Mouse (Mus musculus): ENCODE measurements around the gene Milr1. TPM values are rescaled to one million over a fixed set of nuclear protein-coding genes. Genes with fewer than 3 reads are reported as not detected.

Gene Milr1
- polyA plus RNA-seq, 1 experiment from 2014 or later, result 0.67 TPM

DNA sequence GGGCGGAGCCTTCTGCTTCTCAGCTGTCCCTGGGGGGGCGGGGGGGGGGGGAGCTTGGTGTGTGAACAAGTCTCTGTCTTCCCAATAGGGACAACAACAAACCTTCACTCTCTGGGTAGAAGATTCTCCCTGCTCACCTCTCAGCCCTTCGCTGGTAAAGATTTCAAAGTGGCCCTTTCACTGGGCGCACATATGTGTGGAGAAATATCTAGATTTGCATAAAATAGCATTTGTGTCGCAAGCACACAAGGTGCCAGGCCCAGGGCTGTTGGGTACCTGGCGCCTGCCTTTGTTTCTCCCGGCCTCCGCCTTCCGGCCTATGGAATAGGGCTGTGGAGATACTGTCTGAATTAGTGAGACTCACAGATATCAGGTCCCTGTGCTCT lies 11.8 kb downstream of the Milr1 start:
- Histone ChIP-seq H3K4me1 (peaks cover 13% of the 10 kb centered on the region), H3K27me3 (ENCODE audit: low read depth, poor library complexity, severe bottlenecking) (no peaks in the 10 kb centered on the region), H3K4me3 (no peak overlapping the region), H3K27ac (replicated peaks) (peak overlapping the region; percentile 57; the same call in 1 of the 2 replicates), H3K9me3 (replicated peaks) (peaks cover 4% of the 10 kb centered on the region), H3K36me3 (peaks cover 32% of the 10 kb centered on the region)
- DNase-seq (ENCODE audit: low spot score), result no peak
- 74% methylated on average over 9 of the region's 9 CpGs for WGBS

- no peak overlapping the region for H3K4me3 ChIP-seq
- H3K27ac ChIP-seq (replicated peaks), result no peak overlapping the region
- 91% methylated on average over 4 of the region's 4 CpGs for WGBS
- peaks cover 13% of the 10 kb centered on the region for H3K4me1 ChIP-seq
- no peak for DNase-seq (ENCODE audit: low spot score)
- no peaks in the 10 kb centered on the region for H3K27me3 ChIP-seq (ENCODE audit: low read depth, poor library complexity, severe bottlenecking)
- peaks cover 71% of the 10 kb centered on the region for H3K36me3 ChIP-seq
- H3K9me3 ChIP-seq (replicated peaks), result peaks cover 7% of the 10 kb centered on the region
Measured at GRCm38 (mm10) chr11:106766611-106767162, 15.7 kb downstream of the Milr1 start.

- H3K27ac ChIP-seq (replicated peaks), result no peak overlapping the region
- H3K4me1 ChIP-seq, result peaks cover 6% of the 10 kb centered on the region
- no peak for DNase-seq (ENCODE audit: low spot score)
- H3K4me3 ChIP-seq, result no peak overlapping the region
- no peaks in the 10 kb centered on the region for H3K27me3 ChIP-seq (ENCODE audit: low read depth, poor library complexity, severe bottlenecking)
- 93% methylated on average over 4 of the region's 4 CpGs for whole genome bisulfite sequencing
- peaks cover 79% of the 10 kb centered on the region for H3K36me3 ChIP-seq
- H3K9me3 ChIP-seq (replicated peaks), result peaks cover 7% of the 10 kb centered on the region
Measured at GRCm38 (mm10) chr11:106767516-106767915, 16.5 kb downstream of the Milr1 start.

GRCm38 (mm10) chr11:106770195-106770974 lies 19.4 kb downstream of the Milr1 start:
- Histone ChIP-seq H3K27me3 (ENCODE audit: low read depth, poor library complexity, severe bottlenecking) (no peaks in the 10 kb centered on the region), H3K27ac (replicated peaks) (no peak overlapping the region), H3K36me3 (peaks cover 96% of the 10 kb centered on the region), H3K4me3 (no peak overlapping the region), H3K9me3 (replicated peaks) (peaks cover 7% of the 10 kb centered on the region), H3K4me1 (no peaks in the 10 kb centered on the region)
- DNase-seq (ENCODE audit: low spot score), result no peak
- WGBS, result 94% methylated on average over 9 of the region's 9 CpGs

DNA sequence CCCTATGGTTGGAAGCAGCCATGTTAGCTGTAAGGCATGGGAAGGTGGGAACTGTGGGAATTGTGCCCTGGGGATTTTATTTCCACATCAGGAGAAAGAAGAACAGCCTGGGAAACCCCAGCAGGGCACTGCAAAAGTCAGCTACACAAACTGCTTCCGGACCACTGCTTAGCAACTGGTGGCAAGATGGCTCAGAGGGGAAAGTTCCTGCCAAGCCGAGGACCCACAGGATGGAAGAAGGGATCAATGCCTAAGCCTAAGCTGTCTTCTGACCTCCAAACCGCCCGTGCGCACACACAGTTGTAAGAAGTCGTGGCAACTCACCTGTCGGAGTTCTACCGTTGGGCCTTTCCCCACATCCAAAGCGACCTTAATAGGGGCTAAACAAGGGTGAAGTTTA lies 22.0 kb downstream of the Milr1 start:
- WGBS, result 95% methylated on average over 9 of the region's 9 CpGs
- no peak for DNase-seq (ENCODE audit: low spot score)
- H3K36me3 ChIP-seq, result peaks cover 88% of the 10 kb centered on the region

GRCm38 (mm10) chr11:106776960-106777359 lies 25.9 kb downstream of the Milr1 start:
- H3K9me3 ChIP-seq (replicated peaks), result no peaks in the 10 kb centered on the region
- H3K4me1 ChIP-seq, result peaks cover 15% of the 10 kb centered on the region; the same call in 1 of the 2 replicates
- H3K27ac ChIP-seq (replicated peaks), result no peak overlapping the region
- DNase-seq (ENCODE audit: low spot score), result no peak
- H3K36me3 ChIP-seq, result peaks cover 72% of the 10 kb centered on the region
- WGBS, result 94% methylated on average over 4 of the region's 4 CpGs
- H3K4me3 ChIP-seq, result no peak overlapping the region
- H3K27me3 ChIP-seq (ENCODE audit: low read depth, poor library complexity, severe bottlenecking), result no peaks in the 10 kb centered on the region

More for the DNA sequence above, 22.0 kb downstream of the Milr1 start:
- Histone ChIP-seq H3K27ac (replicated peaks) (no peak overlapping the region), H3K4me3 (no peak overlapping the region), H3K9me3 (replicated peaks) (no peaks in the 10 kb centered on the region), H3K27me3 (ENCODE audit: low read depth, poor library complexity, severe bottlenecking) (no peaks in the 10 kb centered on the region), H3K4me1 (peaks cover 5% of the 10 kb centered on the region; the same call in 1 of the 2 replicates)

DNA sequence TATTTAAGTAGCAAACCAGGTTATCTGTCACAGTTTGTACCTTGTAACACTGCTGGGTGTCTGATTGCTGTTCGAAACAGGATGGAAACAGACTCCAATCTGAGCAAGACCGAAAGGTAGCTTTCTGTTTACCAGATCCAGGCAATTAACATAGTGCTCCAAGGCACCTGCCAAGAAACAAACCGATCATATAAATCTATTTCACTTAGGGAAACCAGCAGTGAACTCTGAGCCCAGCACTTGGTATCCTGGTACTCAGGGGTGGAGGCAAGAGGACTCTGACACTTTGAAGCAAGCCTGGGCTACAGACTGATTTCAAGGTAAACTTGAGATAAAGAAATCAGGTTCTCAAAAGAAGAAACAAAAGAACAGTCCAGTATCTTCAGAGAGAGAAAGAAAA lies 26.4 kb downstream of the Milr1 start:
- peaks cover 15% of the 10 kb centered on the region; the same call in 1 of the 2 replicates for H3K4me1 ChIP-seq
- H3K9me3 ChIP-seq (replicated peaks), result no peaks in the 10 kb centered on the region
- WGBS, result 94% methylated on average over 3 of the region's 3 CpGs
- H3K27ac ChIP-seq (replicated peaks), result no peak overlapping the region
- peaks cover 72% of the 10 kb centered on the region for H3K36me3 ChIP-seq
- no peak for DNase-seq (ENCODE audit: low spot score)
- no peaks in the 10 kb centered on the region for H3K27me3 ChIP-seq (ENCODE audit: low read depth, poor library complexity, severe bottlenecking)
- H3K4me3 ChIP-seq, result no peak overlapping the region

GRCm38 (mm10) chr11:106778132-106778531 lies 27.1 kb downstream of the Milr1 start:
- no peaks in the 10 kb centered on the region for H3K9me3 ChIP-seq (replicated peaks)
- peaks cover 15% of the 10 kb centered on the region; the same call in 1 of the 2 replicates for H3K4me1 ChIP-seq
- no peaks in the 10 kb centered on the region for H3K27me3 ChIP-seq (ENCODE audit: low read depth, poor library complexity, severe bottlenecking)
- peaks cover 72% of the 10 kb centered on the region for H3K36me3 ChIP-seq
- no peak overlapping the region for H3K27ac ChIP-seq (replicated peaks)
- no peak for DNase-seq (ENCODE audit: low spot score)
- WGBS, result 92% methylated on average over 7 of the region's 7 CpGs
- peak overlapping the region; percentile 95; the same call in 1 of the 2 replicates for H3K4me3 ChIP-seq

DNA sequence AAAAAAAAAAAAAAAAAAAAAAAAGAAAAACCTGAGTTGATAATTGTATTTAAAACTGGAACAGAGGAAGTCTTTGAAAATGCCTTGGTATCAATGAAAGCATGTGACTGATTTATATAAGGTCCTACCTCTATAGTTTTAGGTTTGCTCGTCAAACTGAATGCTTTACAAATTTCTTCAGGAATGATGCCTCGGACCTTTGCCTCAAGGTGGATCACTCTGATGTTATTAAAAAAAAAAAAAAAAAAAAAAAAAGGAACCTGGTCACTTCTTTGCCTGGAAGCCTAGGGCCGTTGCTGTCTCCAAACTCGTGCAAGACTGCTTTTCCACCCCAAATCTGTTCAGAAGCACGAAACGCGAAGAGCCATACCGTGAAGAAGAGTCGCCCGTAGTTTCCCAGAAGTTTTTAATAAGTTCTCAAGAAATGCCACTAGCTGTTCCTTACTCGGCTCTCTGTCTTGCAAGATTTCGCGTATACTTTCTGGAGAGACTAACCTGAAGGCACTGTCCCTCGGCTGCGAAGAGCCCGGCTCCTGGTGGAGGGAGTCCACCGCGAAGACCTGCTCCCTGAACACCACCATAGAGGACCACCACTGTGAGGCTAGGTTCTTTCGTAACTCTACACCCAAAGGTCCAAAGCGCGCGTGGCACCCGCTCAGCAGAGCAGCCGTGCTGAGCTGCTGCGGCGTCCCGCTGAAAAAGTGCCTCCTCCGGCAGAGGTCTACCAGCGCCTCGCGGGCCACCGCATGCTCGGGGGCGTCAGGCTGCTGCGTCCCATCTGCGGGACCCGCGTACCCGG lies 27.8 kb downstream of the Milr1 start:
- no peaks in the 10 kb centered on the region for H3K9me3 ChIP-seq (replicated peaks)
- peak overlapping the region; percentile 95 for H3K4me3 ChIP-seq
- peak overlapping the region; percentile 93 for H3K27ac ChIP-seq (replicated peaks)
- DNase-seq (ENCODE audit: low spot score), result no peak
- H3K36me3 ChIP-seq, result peaks cover 72% of the 10 kb centered on the region
- H3K27me3 ChIP-seq (ENCODE audit: low read depth, poor library complexity, severe bottlenecking), result no peaks in the 10 kb centered on the region
- H3K4me1 ChIP-seq, result peaks cover 15% of the 10 kb centered on the region; the same call in 1 of the 2 replicates
- 4% methylated on average over 39 of the region's 39 CpGs for WGBS

- Histone ChIP-seq H3K4me1 (peaks cover 15% of the 10 kb centered on the region; the same call in 1 of the 2 replicates), H3K9me3 (replicated peaks) (no peaks in the 10 kb centered on the region), H3K27ac (replicated peaks) (peak within 1 kb of the TSS; percentile 93), H3K27me3 (ENCODE audit: low read depth, poor library complexity, severe bottlenecking) (no peaks in the 10 kb centered on the region), H3K4me3 (peak within 1 kb of the TSS; percentile 95), H3K36me3 (peaks cover 72% of the 10 kb centered on the region)
- WGBS, result 3% methylated on average over 30 of the region's 30 CpGs
- peak; percentile 91 for DNase-seq (ENCODE audit: low spot score)
Measured at GRCm38 (mm10) chr11:106779388-106780088, 28.5 kb downstream of the Milr1 start, which contains the start of gene Polg2. TSS of gene Polg2 (minus strand) at chr11:106779537.

GRCm38 (mm10) chr11:106780089-106780425 lies 29.0 kb downstream of the Milr1 start:
- no peaks in the 10 kb centered on the region for H3K27me3 ChIP-seq (ENCODE audit: low read depth, poor library complexity, severe bottlenecking)
- WGBS, result 76% methylated on average over 4 of the region's 4 CpGs
- no peak overlapping the region for H3K27ac ChIP-seq (replicated peaks)
- peaks cover 15% of the 10 kb centered on the region; the same call in 1 of the 2 replicates for H3K4me1 ChIP-seq
- H3K36me3 ChIP-seq, result peaks cover 72% of the 10 kb centered on the region
- H3K9me3 ChIP-seq (replicated peaks), result no peaks in the 10 kb centered on the region
- DNase-seq (ENCODE audit: low spot score), result no peak
- H3K4me3 ChIP-seq, result peak overlapping the region; percentile 95; the same call in 1 of the 2 replicates

DNA sequence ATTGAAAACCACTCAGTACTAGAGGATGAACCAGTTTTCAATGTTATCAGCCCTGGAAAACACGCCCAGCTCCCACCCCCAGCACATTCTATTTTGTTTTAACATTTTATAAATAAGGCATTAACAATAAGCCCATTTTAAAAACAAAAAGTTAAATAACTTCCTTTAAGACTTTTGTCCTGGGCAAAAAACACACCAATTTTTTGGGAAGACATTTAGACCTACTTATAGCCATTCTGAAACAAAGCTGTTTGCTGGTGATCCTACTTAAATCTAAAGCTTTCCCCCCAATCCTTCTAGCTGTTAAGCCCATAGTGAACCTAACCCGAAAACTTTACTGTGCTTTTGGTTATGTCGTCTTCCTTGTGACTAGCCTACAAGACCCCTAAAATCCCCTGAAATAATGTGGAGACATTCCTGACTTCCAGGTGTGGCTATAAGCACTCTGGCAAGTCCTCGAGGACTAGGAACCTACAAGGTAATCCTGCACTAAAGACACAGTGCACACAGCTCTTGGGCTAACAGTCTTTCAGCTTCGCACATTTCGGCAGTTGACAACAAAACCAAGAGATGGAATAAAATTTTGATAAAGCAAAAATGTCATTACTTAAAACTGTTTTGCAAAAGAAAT lies 29.7 kb downstream of the Milr1 start:
- 82% methylated on average over 6 of the region's 6 CpGs for WGBS
- Histone ChIP-seq H3K27ac (replicated peaks) (no peak overlapping the region), H3K4me3 (0 out of 2 replicates have a peak overlapping the region, but pooled peaks have one; percentile 14), H3K9me3 (replicated peaks) (no peaks in the 10 kb centered on the region), H3K36me3 (peaks cover 72% of the 10 kb centered on the region), H3K4me1 (peaks cover 17% of the 10 kb centered on the region), H3K27me3 (ENCODE audit: low read depth, poor library complexity, severe bottlenecking) (no peaks in the 10 kb centered on the region)
- no peak for DNase-seq (ENCODE audit: low spot score)

Measured in midbrain, embryonic 10.5 days (tissue).